Mouse (Mus musculus) E14TG2a.4 (cell line): Measurements from ENCODE around the gene Cyp39a1.

ENCODE experiments used
- CTCF ChIP-seq: conservative IDR thresholded peaks from 2 replicates; pipeline ENCODE4 v1.5.1; 2014; ENCODE audit warnings: low read length
- POU5F1 ChIP-seq: IDR thresholded peaks from 2 replicates; pipeline ENCODE4 v1.6.1; 2014; ENCODE audit warnings: low read length, borderline replicate concordance

GRCm38 (mm10) chr17:43619156-43619555 is 48.1 kb upstream of the Cyp39a1 start:
- TF ChIP-seq CTCF (no peak), POU5F1 (no peak)
